Mouse (Mus musculus): ENCODE measurements around the gene Tmem212. TPM values are rescaled to one million over a fixed set of nuclear protein-coding genes. Genes with fewer than 3 reads are reported as not detected.
A peak's percentile ranks its signal among the peaks of the same experiment; 100 is the strongest.

Gene Tmem212
- polyA plus RNA-seq, 1 experiment, result not detected

DNA sequence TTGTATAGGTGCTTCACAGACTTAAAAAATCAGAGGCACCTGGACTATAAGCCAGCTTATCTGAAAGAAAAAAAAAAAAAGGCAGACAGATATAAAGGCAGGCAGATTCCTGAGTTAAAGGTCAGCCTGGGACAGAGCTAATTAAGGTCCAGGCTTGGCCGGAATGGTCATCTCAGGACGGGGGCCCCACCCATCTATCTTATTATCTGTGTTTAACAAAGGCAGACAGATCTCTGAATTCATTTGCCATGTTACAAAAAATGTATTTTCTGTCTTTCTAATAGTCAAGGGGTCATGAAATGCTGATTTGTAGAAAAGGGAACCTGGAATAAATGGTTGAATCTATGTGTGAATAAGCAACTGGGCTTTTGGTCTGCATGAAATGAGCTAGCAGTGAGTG lies 12.1 kb upstream of the Tmem212 start:
- no peaks in the 10 kb centered on the region for H3K79me2 ChIP-seq (ENCODE audit: control insufficient read depth, insufficient read depth)
- no peaks in the 10 kb centered on the region for H3K27me3 ChIP-seq (ENCODE audit: control insufficient read depth, insufficient read depth, insufficient read length)
- H3K4me3 ChIP-seq, result no peak overlapping the region
- H3K4me2 ChIP-seq (ENCODE audit: low read depth), result no peak overlapping the region
- no peaks in the 10 kb centered on the region for H3K36me3 ChIP-seq (ENCODE audit: control insufficient read depth, insufficient read depth)
- H3ac ChIP-seq (ENCODE audit: control insufficient read depth, insufficient read length), result no peak overlapping the region
- TF ChIP-seq MYOD1 (IDR thresholded peaks at IDR 0.05; ENCODE audit: control insufficient read depth in 1 of 3, insufficient read length in 2 of 3, low read depth in 2 of 3), result no peak

GRCm38 (mm10) chr3:27907301-27907700 lies 11.1 kb upstream of the Tmem212 start:
- H3K4me2 ChIP-seq (ENCODE audit: low read depth), result no peak overlapping the region
- H3K36me3 ChIP-seq (ENCODE audit: control insufficient read depth, insufficient read depth), result no peaks in the 10 kb centered on the region
- H3K27me3 ChIP-seq (ENCODE audit: control insufficient read depth, insufficient read depth, insufficient read length), result no peaks in the 10 kb centered on the region
- no peak overlapping the region for H3ac ChIP-seq (ENCODE audit: control insufficient read depth, insufficient read length)
- TF ChIP-seq MAX (IDR thresholded peaks at IDR 0.05; ENCODE audit: low read depth) (no peak), CEBPB (IDR thresholded peaks at IDR 0.05; ENCODE audit: insufficient read depth, poor library complexity, severe bottlenecking) (no peak), USF1 (IDR thresholded peaks at IDR 0.05; ENCODE audit: low read depth) (no peak), SRF (IDR thresholded peaks at IDR 0.05; ENCODE audit: control insufficient read depth, insufficient read length, low read depth) (no peak), REST (IDR thresholded peaks at IDR 0.05; ENCODE audit: insufficient read depth, insufficient read length) (no peak), MYOG (IDR thresholded peaks at IDR 0.05; ENCODE audit: control insufficient read depth in 1 of 3, insufficient read depth in 1 of 3, insufficient read length in 2 of 3, low read depth in 2 of 3) (no peak), TCF3 (IDR thresholded peaks at IDR 0.05; ENCODE audit: insufficient read length, low read depth) (no peak), E2F4 (IDR thresholded peaks at IDR 0.05; ENCODE audit: insufficient read depth) (no peak), MYOD1 (IDR thresholded peaks at IDR 0.05; ENCODE audit: control insufficient read depth in 1 of 3, insufficient read length in 2 of 3, low read depth in 2 of 3) (no peak), POLR2AphosphoS2 (IDR thresholded peaks at IDR 0.05; ENCODE audit: insufficient read length, low read depth) (no peak), TCF12 (IDR thresholded peaks at IDR 0.05; ENCODE audit: insufficient read depth, poor library complexity, severe bottlenecking) (no peak), POLR2A (IDR thresholded peaks at IDR 0.05; ENCODE audit: insufficient read length, low read depth) (no peak)
- no peaks in the 10 kb centered on the region for H3K79me2 ChIP-seq (ENCODE audit: control insufficient read depth, insufficient read depth)
- H3K4me3 ChIP-seq, result no peak overlapping the region

- Histone ChIP-seq H3ac (ENCODE audit: control insufficient read depth, insufficient read length) (no peak overlapping the region), H3K4me2 (ENCODE audit: low read depth) (no peak overlapping the region), H3K36me3 (ENCODE audit: control insufficient read depth, insufficient read depth) (no peaks in the 10 kb centered on the region), H3K79me2 (ENCODE audit: control insufficient read depth, insufficient read depth) (no peaks in the 10 kb centered on the region), H3K4me3 (no peak overlapping the region), H3K27me3 (ENCODE audit: control insufficient read depth, insufficient read depth, insufficient read length) (no peaks in the 10 kb centered on the region)
- TF ChIP-seq MYOD1 (IDR thresholded peaks at IDR 0.05; ENCODE audit: control insufficient read depth in 1 of 3, insufficient read length in 2 of 3, low read depth in 2 of 3) (peak in 2 of 3 experiments; percentile 70 to 89), MYOG (IDR thresholded peaks at IDR 0.05; ENCODE audit: control insufficient read depth in 1 of 3, insufficient read depth in 1 of 3, insufficient read length in 2 of 3, low read depth in 2 of 3) (peak in 1 of 3 experiments; percentile 74), MAX (IDR thresholded peaks at IDR 0.05; ENCODE audit: low read depth) (no peak)
Observed at GRCm38 (mm10) chr3:27906647-27907209, 10.6 kb upstream of the Tmem212 start.

- Histone ChIP-seq H3K36me3 (ENCODE audit: control insufficient read depth, insufficient read depth) (no peaks in the 10 kb centered on the region), H3K4me3 (no peak overlapping the region), H3K79me2 (ENCODE audit: control insufficient read depth, insufficient read depth) (no peaks in the 10 kb centered on the region), H3ac (ENCODE audit: control insufficient read depth, insufficient read length) (no peak overlapping the region), H3K4me2 (ENCODE audit: low read depth) (no peak overlapping the region), H3K27me3 (ENCODE audit: control insufficient read depth, insufficient read depth, insufficient read length) (no peaks in the 10 kb centered on the region)
- peak in 2 of 3 experiments; percentile 41 to 67 for TF ChIP-seq MYOG (IDR thresholded peaks at IDR 0.05; ENCODE audit: control insufficient read depth in 1 of 3, insufficient read depth in 1 of 3, insufficient read length in 2 of 3, low read depth in 2 of 3)
- TF ChIP-seq POLR2AphosphoS2 (IDR thresholded peaks at IDR 0.05; ENCODE audit: insufficient read length, low read depth), result no peak
- TF ChIP-seq TCF3 (IDR thresholded peaks at IDR 0.05; ENCODE audit: insufficient read length, low read depth), result no peak
- TF ChIP-seq USF1 (IDR thresholded peaks at IDR 0.05; ENCODE audit: low read depth), result no peak
- TF ChIP-seq MYOD1 (IDR thresholded peaks at IDR 0.05; ENCODE audit: control insufficient read depth in 1 of 3, insufficient read length in 2 of 3, low read depth in 2 of 3), result peak in 2 of 3 experiments; percentile 28 to 66
Observed at GRCm38 (mm10) chr3:27904659-27905330, 8.6 kb upstream of the Tmem212 start.

- Histone ChIP-seq H3K4me3 (no peak overlapping the region), H3K27me3 (ENCODE audit: control insufficient read depth, insufficient read depth, insufficient read length) (no peaks in the 10 kb centered on the region), H3K79me2 (ENCODE audit: control insufficient read depth, insufficient read depth) (no peaks in the 10 kb centered on the region), H3K4me2 (ENCODE audit: low read depth) (no peak overlapping the region), H3ac (ENCODE audit: control insufficient read depth, insufficient read length) (no peak overlapping the region), H3K36me3 (ENCODE audit: control insufficient read depth, insufficient read depth) (no peaks in the 10 kb centered on the region)
- TF ChIP-seq MAX (IDR thresholded peaks at IDR 0.05; ENCODE audit: low read depth), result no peak
- TF ChIP-seq SRF (IDR thresholded peaks at IDR 0.05; ENCODE audit: control insufficient read depth, insufficient read length, low read depth), result no peak
- no peak for TF ChIP-seq POLR2AphosphoS2 (IDR thresholded peaks at IDR 0.05; ENCODE audit: insufficient read length, low read depth)
- no peak for TF ChIP-seq USF1 (IDR thresholded peaks at IDR 0.05; ENCODE audit: low read depth)
- no peak for TF ChIP-seq MYOD1 (IDR thresholded peaks at IDR 0.05; ENCODE audit: control insufficient read depth in 1 of 3, insufficient read length in 2 of 3, low read depth in 2 of 3)
- no peak for TF ChIP-seq POLR2A (IDR thresholded peaks at IDR 0.05; ENCODE audit: insufficient read length, low read depth)
- TF ChIP-seq E2F4 (IDR thresholded peaks at IDR 0.05; ENCODE audit: insufficient read depth), result no peak
- no peak for TF ChIP-seq TCF12 (IDR thresholded peaks at IDR 0.05; ENCODE audit: insufficient read depth, poor library complexity, severe bottlenecking)
- TF ChIP-seq MYOG (IDR thresholded peaks at IDR 0.05; ENCODE audit: control insufficient read depth in 1 of 3, insufficient read depth in 1 of 3, insufficient read length in 2 of 3, low read depth in 2 of 3), result no peak
- TF ChIP-seq TCF3 (IDR thresholded peaks at IDR 0.05; ENCODE audit: insufficient read length, low read depth), result no peak
- no peak for TF ChIP-seq REST (IDR thresholded peaks at IDR 0.05; ENCODE audit: insufficient read depth, insufficient read length)
Observed at GRCm38 (mm10) chr3:27901846-27902245, 5.7 kb upstream of the Tmem212 start.

All from myocyte (in vitro differentiated cells).